Mouse (Mus musculus): Measurements from ENCODE around the gene Leng9. TPM values are rescaled to one million over a fixed set of nuclear protein-coding genes. Genes with fewer than 3 reads are reported as not detected.
"Not testable (repeated sequence)": the region's sequence is repeated elsewhere in the genome, so short reads cannot be mapped to it uniquely, and the experiment has no call there.

The Leng9 gene
- 0.83 and 0.88 TPM in 2 replicates for polyA plus RNA-seq (2015; fragmentation: Nextera tagmentation; extraction: Ambion mirVana)

- DNase-seq, result peak; percentile 46
These were observed at the start of gene Leng9 for GRCm38 (mm10) chr7:4150059-4150541. Gene Leng9, minus strand, starts transcription at chr7:4150374.

DNA sequence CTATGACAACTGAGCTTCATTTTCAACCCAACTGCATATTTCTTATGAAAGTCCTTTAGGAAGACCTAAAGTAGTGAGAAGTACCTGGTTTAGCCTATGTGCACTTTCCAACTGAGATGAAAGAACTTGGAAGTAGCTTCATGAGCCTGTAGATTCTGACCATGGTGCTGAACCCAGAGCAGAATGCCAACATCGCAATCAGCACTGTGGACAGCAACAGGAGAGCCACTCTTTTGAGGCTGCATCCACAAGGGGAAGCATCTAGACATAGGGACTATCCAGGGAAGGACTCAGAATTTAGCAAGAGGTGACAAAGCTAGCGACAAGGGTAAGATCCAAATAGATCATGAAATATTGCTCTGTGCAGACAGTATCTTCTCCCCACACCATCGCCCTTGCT is 28.3 kb upstream of the Leng9 start:
- H3K9ac ChIP-seq, result no peak overlapping the region
- H3K27me3 ChIP-seq, result no peaks in the 10 kb centered on the region
- H3K27ac ChIP-seq, result no peak overlapping the region
- ATAC-seq (ENCODE audit: low read depth) (no peak), DNase-seq (no peak)
- H3K4me2 ChIP-seq, result no peak overlapping the region
- 24% methylated on average over 3 of the region's 3 CpGs for WGBS (ENCODE audit: insufficient replicate concordance)
- H3K4me3 ChIP-seq (replicated peaks), result no peak overlapping the region
- no peaks in the 10 kb centered on the region for H3K9me3 ChIP-seq (replicated peaks)
- H3K36me3 ChIP-seq, result no peaks in the 10 kb centered on the region
- H3K4me1 ChIP-seq (replicated peaks), result no peaks in the 10 kb centered on the region

More at GRCm38 (mm10) chr7:4150059-4150541, at the start of gene Leng9:
- peaks cover 32% of the 10 kb centered on the region for H3K36me3 ChIP-seq
- H3K27ac ChIP-seq, result peak within 1 kb of the TSS; percentile 96
- peak; percentile 29 for ATAC-seq (ENCODE audit: low read depth)
- H3K9ac ChIP-seq, result peak within 1 kb of the TSS; percentile 91
- no peaks in the 10 kb centered on the region for H3K9me3 ChIP-seq (replicated peaks)
- WGBS (ENCODE audit: insufficient replicate concordance), result under 1% methylated on average over 14 of the region's 14 CpGs
- H3K27me3 ChIP-seq, result peaks cover 12% of the 10 kb centered on the region
- peak within 1 kb of the TSS; percentile 99 for H3K4me2 ChIP-seq
- peaks cover 56% of the 10 kb centered on the region for H3K4me1 ChIP-seq (replicated peaks)
- peak within 1 kb of the TSS; percentile 85 for H3K4me3 ChIP-seq (replicated peaks)

DNA sequence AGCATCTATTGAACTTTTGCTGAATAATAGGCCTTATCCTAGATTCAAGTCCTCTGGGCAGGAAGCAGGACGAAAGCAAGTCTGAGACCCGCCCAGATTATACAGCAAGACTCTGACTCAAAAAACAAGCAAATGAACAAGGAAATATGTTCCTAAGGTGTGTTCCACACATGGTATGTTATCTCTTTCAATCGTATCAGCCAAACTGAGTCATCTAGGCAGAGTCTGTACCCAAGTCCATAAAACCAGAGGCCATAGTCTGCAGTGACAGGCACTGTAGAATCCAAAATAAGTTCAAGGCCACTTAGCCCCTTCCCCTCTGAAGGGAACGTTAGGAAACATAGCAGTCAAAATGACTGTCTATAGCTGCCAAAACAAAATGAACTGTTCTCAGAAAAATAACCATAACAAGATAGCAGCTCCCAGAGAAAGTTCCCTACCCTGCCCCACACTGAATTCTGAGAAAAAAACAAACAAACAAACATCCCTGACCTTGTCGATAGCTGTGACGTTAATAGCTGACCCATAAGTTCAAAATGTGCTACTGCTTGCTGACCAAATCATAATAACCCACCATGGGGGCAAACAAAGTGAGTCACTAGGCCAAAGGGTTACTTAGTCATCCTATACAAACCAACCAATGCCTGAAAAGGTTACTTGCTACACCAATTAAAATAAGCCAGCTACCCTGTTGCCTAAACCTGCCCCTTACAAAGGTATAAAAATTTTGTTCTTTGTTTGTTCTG is 20.2 kb upstream of the Leng9 start:
- no peak for ATAC-seq (ENCODE audit: low read depth)
- no peaks in the 10 kb centered on the region for H3K27me3 ChIP-seq
- no peak overlapping the region for H3K4me2 ChIP-seq
- 52% methylated on average over 6 of the region's 6 CpGs for WGBS (ENCODE audit: insufficient replicate concordance)
- no peak for DNase-seq
- H3K27ac ChIP-seq, result no peak overlapping the region
- no peaks in the 10 kb centered on the region for H3K36me3 ChIP-seq
- H3K4me1 ChIP-seq (replicated peaks), result 0 out of 2 replicates have a peak, but pooled peaks cover 1% of the 10 kb centered on the region
- H3K4me3 ChIP-seq (replicated peaks), result no peak overlapping the region
- no peak overlapping the region for H3K9ac ChIP-seq
- no peaks in the 10 kb centered on the region for H3K9me3 ChIP-seq (replicated peaks)

DNA sequence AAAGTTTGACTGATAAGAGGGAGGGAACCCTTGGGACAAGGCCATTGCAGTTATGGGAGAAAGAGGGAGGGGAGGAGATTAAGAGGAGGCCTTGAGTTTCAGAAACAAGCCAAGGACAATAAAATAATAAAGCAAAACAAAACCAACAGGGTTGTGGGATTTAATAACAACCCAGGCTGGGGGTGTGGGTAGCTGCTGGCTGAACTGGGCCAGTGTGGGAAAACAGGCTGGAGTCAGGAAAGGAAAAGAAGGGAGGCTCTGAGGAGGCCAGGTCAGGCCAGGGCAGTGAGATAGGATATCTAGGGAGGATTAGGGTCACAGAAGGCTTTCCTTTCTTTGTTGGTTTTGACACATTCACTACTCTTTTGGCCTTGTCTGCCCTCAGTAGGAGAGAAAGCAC is 16.9 kb upstream of the Leng9 start:
- no peak overlapping the region for H3K27ac ChIP-seq
- DNase-seq (no peak), ATAC-seq (ENCODE audit: low read depth) (no peak)
- no peaks in the 10 kb centered on the region for H3K9me3 ChIP-seq (replicated peaks)
- no peaks in the 10 kb centered on the region for H3K27me3 ChIP-seq
- H3K4me2 ChIP-seq, result no peak overlapping the region
- H3K36me3 ChIP-seq, result no peaks in the 10 kb centered on the region
- H3K9ac ChIP-seq, result no peak overlapping the region
- peaks cover 24% of the 10 kb centered on the region for H3K4me1 ChIP-seq (replicated peaks)
- H3K4me3 ChIP-seq (replicated peaks), result no peak overlapping the region

DNA sequence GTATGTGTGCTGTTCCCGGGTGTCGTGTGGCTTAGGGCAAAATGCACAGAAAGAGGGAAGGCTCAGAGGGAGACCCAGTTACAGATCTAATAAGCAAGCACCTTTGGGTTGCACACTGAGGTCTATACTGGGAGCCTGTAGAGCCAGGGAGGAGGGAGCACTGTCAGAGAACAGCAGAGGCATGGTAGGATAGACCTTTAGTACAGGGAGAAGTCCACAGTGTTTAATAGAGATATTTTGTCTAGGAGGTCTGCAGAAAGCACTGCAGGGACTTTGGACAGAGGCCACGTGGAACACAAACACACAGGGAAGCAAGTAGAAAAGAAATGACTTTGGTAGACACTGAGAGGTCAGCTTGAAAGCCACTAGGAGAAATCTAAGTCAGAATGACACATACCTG is 15.1 kb upstream of the Leng9 start:
- peak overlapping the region; percentile 67; the same call in 1 of the 2 replicates for H3K4me2 ChIP-seq
- no peak overlapping the region for H3K4me3 ChIP-seq (replicated peaks)
- peaks cover 24% of the 10 kb centered on the region for H3K4me1 ChIP-seq (replicated peaks)
- no peaks in the 10 kb centered on the region for H3K9me3 ChIP-seq (replicated peaks)
- ATAC-seq (ENCODE audit: low read depth) (peak; percentile 16; the same call in 1 of the 2 replicates), DNase-seq (no peak)
- H3K27me3 ChIP-seq, result no peaks in the 10 kb centered on the region
- H3K36me3 ChIP-seq, result no peaks in the 10 kb centered on the region
- 31% methylated on average over 3 of the region's 3 CpGs for WGBS (ENCODE audit: insufficient replicate concordance)
- H3K9ac ChIP-seq, result no peak overlapping the region
- H3K27ac ChIP-seq, result no peak overlapping the region

GRCm38 (mm10) chr7:4164090-4164910 is 14.1 kb upstream of the Leng9 start, which contains the start of gene Cdc42ep5:
Gene Cdc42ep5, minus strand, starts transcription at chr7:4164860.
- DNase-seq (no peak), ATAC-seq (ENCODE audit: low read depth) (peak; percentile 66)
- WGBS (ENCODE audit: insufficient replicate concordance), result 2% methylated on average over 19 of the region's 20 CpGs
- H3K4me1 ChIP-seq (replicated peaks), result peaks cover 24% of the 10 kb centered on the region
- H3K4me3 ChIP-seq (replicated peaks), result peak within 1 kb of the TSS; percentile 54
- H3K27ac ChIP-seq, result peak within 1 kb of the TSS; percentile 39
- no peaks in the 10 kb centered on the region for H3K9me3 ChIP-seq (replicated peaks)
- peak within 1 kb of the TSS; percentile 59 for H3K9ac ChIP-seq
- peak within 1 kb of the TSS; percentile 67 for H3K4me2 ChIP-seq
- no peaks in the 10 kb centered on the region for H3K36me3 ChIP-seq
- no peaks in the 10 kb centered on the region for H3K27me3 ChIP-seq

GRCm38 (mm10) chr7:4163571-4164072 is 13.4 kb upstream of the Leng9 start:
- peak overlapping the region; percentile 59 for H3K9ac ChIP-seq
- ATAC-seq (ENCODE audit: low read depth) (peak; percentile 62), DNase-seq (no peak)
- no peaks in the 10 kb centered on the region for H3K27me3 ChIP-seq
- peaks cover 24% of the 10 kb centered on the region for H3K4me1 ChIP-seq (replicated peaks)
- H3K4me3 ChIP-seq (replicated peaks), result peak overlapping the region; percentile 54
- H3K9me3 ChIP-seq (replicated peaks), result no peaks in the 10 kb centered on the region
- peak overlapping the region; percentile 67 for H3K4me2 ChIP-seq
- H3K36me3 ChIP-seq, result no peaks in the 10 kb centered on the region
- no peak overlapping the region for H3K27ac ChIP-seq
- under 1% methylated on average over 11 of the region's 11 CpGs for WGBS (ENCODE audit: insufficient replicate concordance)

- 80% methylated on average over 4 of the region's 4 CpGs for WGBS (ENCODE audit: insufficient replicate concordance)
- H3K4me1 ChIP-seq (replicated peaks), result peaks cover 24% of the 10 kb centered on the region
- ATAC-seq (ENCODE audit: low read depth), result not testable (repeated sequence)
These were observed 11.4 kb upstream of the Leng9 start for GRCm38 (mm10) chr7:4161596-4161995.

DNA sequence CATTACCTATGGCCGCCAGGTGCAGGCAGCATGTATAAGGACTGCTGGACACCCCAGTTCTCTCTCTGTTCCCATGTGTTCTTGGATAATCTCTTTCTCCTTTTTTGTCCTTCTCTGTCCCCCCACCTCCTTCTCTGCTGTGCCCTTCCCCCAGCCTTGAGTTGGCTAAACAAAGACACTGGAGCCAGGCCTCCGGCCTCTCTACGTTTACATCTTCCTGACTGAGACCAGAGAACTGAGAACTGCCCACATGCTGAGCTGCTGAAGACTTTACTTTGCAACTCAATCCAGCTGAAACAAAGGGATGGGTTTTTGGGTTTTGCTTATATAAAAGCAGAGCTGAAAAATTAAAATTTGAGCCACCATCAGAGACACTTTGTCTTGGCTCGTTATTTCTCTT is 4.8 kb upstream of the Leng9 start:
- Histone ChIP-seq H3K27ac (no peak overlapping the region), H3K36me3 (no peaks in the 10 kb centered on the region), H3K27me3 (peaks cover 12% of the 10 kb centered on the region), H3K4me1 (replicated peaks) (peaks cover 22% of the 10 kb centered on the region), H3K9ac (no peak overlapping the region), H3K4me2 (no peak overlapping the region), H3K9me3 (replicated peaks) (no peaks in the 10 kb centered on the region), H3K4me3 (replicated peaks) (no peak overlapping the region)
- DNase-seq, result no peak
- 64% methylated on average over 4 of the region's 4 CpGs for WGBS (ENCODE audit: insufficient replicate concordance)
- no peak for ATAC-seq (ENCODE audit: low read depth)

More at GRCm38 (mm10) chr7:4161596-4161995, 11.4 kb upstream of the Leng9 start:
- H3K4me2 ChIP-seq; H3K27me3 ChIP-seq; DNase-seq; H3K9me3 ChIP-seq (replicated peaks); H3K4me3 ChIP-seq (replicated peaks); H3K9ac ChIP-seq; H3K36me3 ChIP-seq; H3K27ac ChIP-seq: not testable (repeated sequence)

DNA sequence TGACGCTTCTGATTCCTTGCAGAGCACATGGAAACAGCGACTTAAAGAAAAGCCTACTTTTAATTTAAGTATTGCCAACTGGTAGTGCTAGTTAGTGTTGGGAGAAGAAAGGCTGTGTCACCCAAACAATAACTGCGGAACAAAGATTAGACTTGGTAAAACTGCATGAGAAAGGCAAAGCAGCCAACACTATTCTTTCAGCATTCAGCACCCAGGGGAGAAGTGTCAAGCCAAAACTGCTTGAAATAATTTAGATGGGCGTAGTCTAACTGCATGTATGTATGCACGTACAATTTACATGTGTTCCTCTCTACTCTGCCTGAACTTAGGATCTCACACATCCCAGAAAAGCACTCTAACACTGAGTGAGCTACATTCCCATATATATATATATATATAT is 4.2 kb upstream of the Leng9 start:
- Histone ChIP-seq H3K4me2 (no peak overlapping the region), H3K27me3 (peaks cover 12% of the 10 kb centered on the region), H3K9ac (no peak overlapping the region), H3K27ac (no peak overlapping the region), H3K9me3 (replicated peaks) (no peaks in the 10 kb centered on the region), H3K4me1 (replicated peaks) (peaks cover 24% of the 10 kb centered on the region), H3K4me3 (replicated peaks) (no peak overlapping the region), H3K36me3 (no peaks in the 10 kb centered on the region)
- WGBS (ENCODE audit: insufficient replicate concordance), result 61% methylated on average over 5 of the region's 5 CpGs
- no peak for DNase-seq
- ATAC-seq (ENCODE audit: low read depth), result no peak

DNA sequence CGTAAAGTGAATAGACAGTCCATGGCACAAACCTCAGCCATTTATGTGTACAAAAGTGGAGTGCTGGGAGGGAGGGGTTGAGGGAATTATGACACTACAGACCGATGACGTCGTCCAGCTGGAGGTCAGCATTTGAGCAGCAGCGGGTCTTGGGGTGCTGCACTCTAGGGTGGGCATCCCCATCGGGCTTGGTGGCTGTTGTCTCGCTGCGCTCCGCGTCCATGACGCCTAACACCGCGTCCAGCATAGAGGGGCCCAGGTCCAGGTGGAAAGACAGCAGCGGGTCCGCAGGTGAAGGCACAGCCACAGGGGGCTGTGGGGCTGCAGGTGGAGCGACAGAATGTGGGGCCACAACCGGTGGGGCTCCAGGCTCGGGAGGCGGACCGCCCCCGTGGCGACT is 1.1 kb upstream of the Leng9 start:
- Histone ChIP-seq H3K27ac (no peak overlapping the region), H3K4me2 (peak overlapping the region; percentile 99), H3K36me3 (peaks cover 20% of the 10 kb centered on the region), H3K9ac (no peak overlapping the region), H3K9me3 (replicated peaks) (no peaks in the 10 kb centered on the region), H3K4me3 (replicated peaks) (peak overlapping the region; percentile 85), H3K27me3 (peaks cover 12% of the 10 kb centered on the region), H3K4me1 (replicated peaks) (peaks cover 52% of the 10 kb centered on the region)
- DNase-seq (no peak), ATAC-seq (ENCODE audit: low read depth) (no peak)
- 39% methylated on average over 22 of the region's 22 CpGs for WGBS (ENCODE audit: insufficient replicate concordance)

Data from liver, embryonic 13.5 days (tissue).